Mouse (Mus musculus) macrophage (primary cell): ENCODE measurements around the gene Thsd7b. TPM values are rescaled to one million over a fixed set of nuclear protein-coding genes. Genes with fewer than 3 reads are reported as not detected.

ENCODE experiments used
- H3K27ac ChIP-seq: fragments of 350-480 bp; formaldehyde crosslinking; 2 replicates; pipeline ENCODE4 v1.9.0; 2021
- H3K36me3 ChIP-seq: fragments of 350-480 bp; formaldehyde crosslinking; 2 replicates; pipeline ENCODE4 v1.9.0; 2021; ENCODE audit errors: inconsistent target
- H3K4me3 ChIP-seq: fragments of 350-480 bp; formaldehyde crosslinking; 2 replicates; pipeline ENCODE4 v1.9.0; 2021; ENCODE audit errors: inconsistent target
- H3K79me2 ChIP-seq: fragments of 350-480 bp; formaldehyde crosslinking; 2 replicates; pipeline ENCODE4 v1.9.0; 2021; ENCODE audit errors: inconsistent target
- WGBS: methylation state at CpG from one replicate; pipeline ENCODE4 v1.1.7; 2026; ENCODE audit warnings: inconsistent platforms; ENCODE audit not compliant: missing documents; 5-methylcytosine and 5-hydroxymethylcytosine counted together
- polyA plus RNA-seq: library from polyadenylated mRNA; stranded (reverse); fragments of 250-400 nt; gene quantifications from 3 replicates; pipeline ENCODE4 v1.2.4, GENCODE M21; 2018; ENCODE audit warnings: inconsistent platforms
- total RNA-seq, 78 experiments: library from RNA; depleted of rRNA; stranded (reverse); fragments of 250-400 nt; gene quantifications; 1 replicate in 9 of 78; 2 replicates in 24 of 78; 3 replicates in 43 of 78; 4 replicates in 2 of 78; pipeline ENCODE4 v1.2.4; 2018; ENCODE audit warnings: inconsistent platforms in 56 of 78

Gene Thsd7b
- not detected for total RNA-seq (2018; cell fraction: chromatin; rRNA removed)
- not detected for total RNA-seq (2018; cell fraction: cytosol; rRNA removed)
- not detected for total RNA-seq (2018; cell fraction: nucleus; rRNA removed)
- not detected in 3 replicates for polyA plus RNA-seq

DNA sequence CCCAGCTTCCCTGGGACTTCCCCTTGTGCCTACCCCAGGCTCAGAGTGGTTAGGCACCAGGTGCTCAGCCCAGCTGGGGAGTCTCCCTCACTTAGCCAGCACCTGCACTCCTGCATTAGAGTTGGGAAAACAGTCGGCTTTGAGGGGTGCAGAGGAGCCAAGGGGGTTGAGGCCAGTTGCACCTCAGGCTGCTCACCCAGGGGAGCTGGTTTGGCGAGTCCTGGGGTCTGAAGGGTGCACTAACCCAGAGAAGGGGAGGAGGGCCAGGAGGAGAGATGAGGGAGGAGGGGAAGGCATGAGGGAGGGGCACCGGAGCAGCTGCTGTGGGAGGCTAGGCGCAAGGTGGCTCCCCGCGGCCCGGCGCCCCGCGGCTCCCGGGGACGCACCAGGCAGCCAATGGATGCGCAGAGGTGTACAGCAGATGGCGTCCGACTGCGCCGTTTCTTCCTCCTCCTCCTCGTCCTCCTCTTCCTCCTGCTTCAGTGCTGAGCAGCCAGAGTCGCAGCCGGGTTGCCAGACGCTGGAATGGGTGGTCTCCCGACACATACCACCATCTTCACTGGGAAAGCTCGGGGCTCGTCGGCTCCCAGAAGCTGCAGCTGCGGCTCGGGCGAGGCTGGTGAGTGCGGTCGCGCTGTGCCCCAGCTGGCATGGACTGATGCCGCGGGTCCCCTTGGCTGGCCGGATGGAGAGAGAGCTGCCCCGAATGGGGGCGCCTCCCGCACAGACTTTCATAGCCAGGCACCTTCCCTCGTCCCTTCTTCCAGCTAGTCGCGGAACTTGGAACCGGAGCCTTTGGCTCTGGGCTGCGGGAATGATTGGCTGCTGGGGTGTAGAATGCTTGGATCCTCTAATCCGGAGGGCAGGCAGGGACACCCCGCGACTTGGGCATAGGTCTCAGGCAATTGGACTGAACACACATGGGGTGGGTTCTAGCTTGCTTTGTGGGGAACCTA, at the start of gene Thsd7b:
Gene Thsd7b, plus strand, starts transcription at position 321 of the 956 bp plus-strand sequence.
- H3K36me3 ChIP-seq = no peaks in the 10 kb centered on the region
- no peaks in the 10 kb centered on the region for H3K79me2 ChIP-seq
- no peak within 1 kb of the TSS for H3K27ac ChIP-seq
- 4% methylated on average over 44 of the region's 45 CpGs for whole genome bisulfite sequencing
- no peak within 1 kb of the TSS for H3K4me3 ChIP-seq

DNA sequence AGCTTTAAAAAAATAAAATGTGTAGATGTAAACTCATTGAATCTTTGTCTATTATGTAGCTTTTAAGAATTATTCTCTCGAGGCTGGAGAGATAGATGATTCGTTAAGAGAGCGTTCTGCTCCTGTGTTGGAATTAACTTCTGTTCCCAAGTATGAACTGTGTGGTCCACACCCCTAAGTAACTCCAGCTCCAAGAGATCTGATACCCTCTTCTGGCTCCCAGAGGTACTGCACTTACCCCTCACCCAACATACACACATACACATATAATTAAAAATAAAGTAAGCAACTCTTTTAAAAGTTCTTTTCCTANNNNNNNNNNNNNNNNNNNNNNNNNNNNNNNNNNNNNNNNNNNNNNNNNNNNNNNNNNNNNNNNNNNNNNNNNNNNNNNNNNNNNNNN, 28.8 kb upstream of the Thsd7b start:
- no peak overlapping the region for H3K4me3 ChIP-seq
- H3K36me3 ChIP-seq = no peaks in the 10 kb centered on the region
- no peaks in the 10 kb centered on the region for H3K79me2 ChIP-seq
- 77% methylated on average over 3 of the region's 3 CpGs for WGBS
- no peak overlapping the region for H3K27ac ChIP-seq

DNA sequence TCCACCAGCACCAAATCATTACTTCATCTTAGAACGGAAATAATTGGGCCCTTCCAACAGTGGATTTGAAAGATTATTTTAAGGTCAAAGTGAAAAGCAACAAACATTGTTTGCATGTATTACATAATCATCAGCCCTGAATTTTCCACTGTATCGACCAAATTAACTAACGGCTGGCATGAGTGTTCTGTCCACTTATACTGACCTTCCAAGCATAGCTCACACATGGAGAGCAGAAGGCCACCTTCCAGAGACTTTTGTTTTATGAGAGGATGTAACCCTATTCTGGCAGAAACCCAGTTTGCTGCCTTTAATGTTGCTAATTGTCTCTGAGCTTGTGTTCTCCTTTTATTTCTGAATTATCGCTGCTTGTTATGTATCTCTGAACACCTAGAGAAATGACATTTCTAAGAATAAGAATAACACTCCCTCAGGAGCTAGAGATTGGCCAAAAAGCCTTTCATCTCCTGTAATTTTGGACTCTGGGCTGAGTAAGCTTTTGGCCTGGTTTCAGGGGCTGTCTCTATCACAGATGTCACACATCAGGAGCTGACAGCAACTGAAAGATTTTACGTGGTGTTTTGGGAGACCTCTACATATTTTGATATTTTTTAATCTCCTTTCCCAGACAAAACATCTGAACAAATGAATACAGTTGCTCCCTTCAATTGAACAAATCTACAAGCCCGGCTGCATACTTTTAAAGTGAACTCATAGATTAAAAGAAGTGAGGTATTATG, 22.2 kb upstream of the Thsd7b start:
- Histone ChIP-seq H3K36me3 (no peaks in the 10 kb centered on the region), H3K4me3 (no peak overlapping the region), H3K27ac (no peak overlapping the region), H3K79me2 (no peaks in the 10 kb centered on the region)
- 91% methylated on average over 6 of the region's 6 CpGs for WGBS

DNA sequence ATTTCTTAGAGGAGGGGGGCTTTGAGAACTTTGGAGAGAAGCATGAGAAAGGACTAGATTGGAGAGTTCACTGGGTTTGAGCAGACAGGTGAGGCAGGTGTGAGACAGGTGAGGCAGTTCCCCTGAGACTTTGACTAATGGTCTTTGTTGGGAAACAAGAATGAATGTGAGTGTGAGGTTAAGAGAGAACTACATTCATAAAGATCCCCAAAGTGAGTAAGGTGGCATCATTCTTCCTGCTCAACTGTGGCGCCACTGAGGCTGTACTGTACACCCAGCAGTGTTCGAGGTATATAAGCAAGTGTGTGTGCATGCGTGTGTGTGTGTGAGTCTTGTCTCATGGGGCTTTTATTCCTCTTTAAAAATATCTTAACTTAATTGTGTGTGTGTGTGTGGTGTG, 6.4 kb upstream of the Thsd7b start:
- WGBS = 85% methylated on average over 3 of the region's 3 CpGs
- no peaks in the 10 kb centered on the region for H3K36me3 ChIP-seq

GRCm38 (mm10) chr1:129304173-129304572, 31.1 kb downstream of the Thsd7b start:
- Histone ChIP-seq H3K27ac (no peak overlapping the region), H3K4me3 (no peak overlapping the region), H3K36me3 (no peaks in the 10 kb centered on the region), H3K79me2 (no peaks in the 10 kb centered on the region)
- 100% methylated on average over 1 of the region's 1 CpGs for WGBS

More for the DNA sequence above, 6.4 kb upstream of the Thsd7b start:
- Histone ChIP-seq H3K79me2 (no peaks in the 10 kb centered on the region), H3K4me3 (no peak overlapping the region), H3K27ac (no peak overlapping the region)

GRCm38 (mm10) chr1:129324388-129324787, 51.3 kb downstream of the Thsd7b start:
- Histone ChIP-seq H3K4me3 (no peak overlapping the region), H3K79me2 (no peaks in the 10 kb centered on the region), H3K36me3 (no peaks in the 10 kb centered on the region), H3K27ac (no peak overlapping the region)
- 66% methylated on average over 6 of the region's 6 CpGs for WGBS

DNA sequence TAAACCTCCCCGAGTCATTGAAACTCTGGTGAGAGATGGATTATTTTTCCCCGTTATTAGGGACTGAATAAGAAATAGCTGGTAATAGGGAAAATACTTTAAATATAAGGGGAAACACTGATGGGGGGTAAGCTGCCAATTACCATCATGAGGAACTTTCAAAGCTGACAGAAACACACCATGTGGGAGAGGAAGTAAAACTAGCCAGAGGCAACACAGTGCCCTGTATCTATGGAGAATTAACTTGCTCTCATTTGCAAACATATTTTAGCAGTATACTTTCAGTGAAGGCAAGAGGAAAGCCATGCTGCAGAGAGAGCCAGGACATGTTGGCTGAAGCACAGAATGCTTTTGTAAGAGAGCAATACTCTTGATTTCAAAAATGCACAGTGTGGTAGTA, 51.7 kb downstream of the Thsd7b start:
- 79% methylated on average over 2 of the region's 2 CpGs for WGBS
- H3K4me3 ChIP-seq = no peak overlapping the region
- no peaks in the 10 kb centered on the region for H3K79me2 ChIP-seq
- H3K36me3 ChIP-seq = no peaks in the 10 kb centered on the region
- H3K27ac ChIP-seq = no peak overlapping the region

DNA sequence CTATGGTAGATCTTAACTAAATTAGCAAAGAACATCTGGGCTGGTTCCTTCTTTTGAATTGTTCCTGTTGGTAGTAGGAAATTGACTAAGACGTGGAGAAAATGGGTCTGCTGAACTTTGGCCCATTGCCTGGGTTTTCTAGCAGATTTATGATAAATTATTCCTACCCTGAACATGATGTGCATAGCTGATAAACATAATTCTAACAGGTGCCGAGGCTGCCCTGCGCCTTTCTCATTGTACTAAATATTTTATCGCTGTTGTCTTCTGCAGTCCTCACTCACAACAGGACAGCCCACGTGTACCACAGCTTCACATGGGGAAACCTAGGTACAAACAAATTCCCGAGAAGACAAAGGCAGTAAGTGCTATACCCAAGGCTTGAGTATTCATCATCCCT, 83.5 kb downstream of the Thsd7b start:
- WGBS = 22% methylated on average over 6 of the region's 6 CpGs
- H3K27ac ChIP-seq = no peak overlapping the region
- no peak overlapping the region for H3K4me3 ChIP-seq
- no peaks in the 10 kb centered on the region for H3K36me3 ChIP-seq
- no peaks in the 10 kb centered on the region for H3K79me2 ChIP-seq

- no peaks in the 10 kb centered on the region for H3K36me3 ChIP-seq
- H3K79me2 ChIP-seq = no peaks in the 10 kb centered on the region
- no peak overlapping the region for H3K4me3 ChIP-seq
- 87% methylated on average over 2 of the region's 2 CpGs for WGBS
- no peak overlapping the region for H3K27ac ChIP-seq
Observed at GRCm38 (mm10) chr1:129357378-129357777, 84.3 kb downstream of the Thsd7b start.

GRCm38 (mm10) chr1:129363368-129363767, 90.3 kb downstream of the Thsd7b start:
- H3K4me3 ChIP-seq = no peak overlapping the region
- no peak overlapping the region for H3K27ac ChIP-seq
- no peaks in the 10 kb centered on the region for H3K36me3 ChIP-seq
- WGBS = 90% methylated on average over 4 of the region's 4 CpGs
- no peaks in the 10 kb centered on the region for H3K79me2 ChIP-seq

GRCm38 (mm10) chr1:129364828-129365227, 91.7 kb downstream of the Thsd7b start:
- no peak overlapping the region for H3K27ac ChIP-seq
- H3K79me2 ChIP-seq = no peaks in the 10 kb centered on the region
- H3K36me3 ChIP-seq = no peaks in the 10 kb centered on the region
- H3K4me3 ChIP-seq = no peak overlapping the region

DNA sequence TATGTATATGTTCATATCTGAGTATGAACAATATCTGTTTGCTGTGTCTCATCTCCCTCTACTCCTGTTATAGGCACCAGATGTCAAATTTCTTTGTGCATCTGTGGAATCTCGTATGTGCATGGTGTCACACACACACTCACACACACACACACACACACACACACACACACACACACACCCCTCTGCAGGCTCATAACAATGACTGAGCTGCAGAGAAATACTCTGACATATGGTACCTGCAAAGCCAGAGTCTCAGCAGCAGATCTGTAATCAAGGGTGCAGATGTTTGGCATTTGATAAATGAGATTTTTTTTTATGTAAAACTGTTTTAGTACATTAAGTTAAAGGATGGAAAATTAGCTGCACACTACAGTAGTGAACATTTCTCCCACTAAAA, 92.5 kb downstream of the Thsd7b start:
- WGBS = no CpG with 5 or more reads among the region's 1 CpGs
- no peak overlapping the region for H3K4me3 ChIP-seq
- no peaks in the 10 kb centered on the region for H3K36me3 ChIP-seq
- no peak overlapping the region for H3K27ac ChIP-seq
- no peaks in the 10 kb centered on the region for H3K79me2 ChIP-seq

- H3K4me3 ChIP-seq = no peak overlapping the region
- no peaks in the 10 kb centered on the region for H3K36me3 ChIP-seq
- no peaks in the 10 kb centered on the region for H3K79me2 ChIP-seq
- no peak overlapping the region for H3K27ac ChIP-seq
Observed at GRCm38 (mm10) chr1:129386479-129386878, 113.4 kb downstream of the Thsd7b start.

- no peak overlapping the region for H3K4me3 ChIP-seq
- no peak overlapping the region for H3K27ac ChIP-seq
- 67% methylated on average over 1 of the region's 1 CpGs for WGBS
- no peaks in the 10 kb centered on the region for H3K36me3 ChIP-seq
- no peaks in the 10 kb centered on the region for H3K79me2 ChIP-seq
Observed at GRCm38 (mm10) chr1:129411584-129411983, 138.5 kb downstream of the Thsd7b start.

DNA sequence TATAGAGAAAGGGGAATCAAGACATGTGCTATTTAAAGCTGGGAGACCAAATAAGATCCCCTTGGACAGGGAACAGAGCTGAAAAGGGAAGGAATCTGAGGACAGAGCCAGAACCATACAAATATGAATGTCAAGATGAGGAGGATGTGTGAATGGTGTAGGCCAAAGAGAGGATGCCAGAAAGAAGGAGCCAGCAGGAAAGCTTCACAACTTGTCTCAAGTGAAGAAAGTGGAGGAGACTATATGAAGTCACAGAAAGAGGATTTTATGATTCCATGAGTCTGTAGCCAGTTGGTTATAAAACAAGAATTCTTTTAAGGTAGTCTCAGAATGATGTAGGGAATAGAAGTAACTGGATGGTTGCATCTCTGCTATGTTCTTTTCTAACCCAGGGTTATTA, 148.5 kb downstream of the Thsd7b start:
- Histone ChIP-seq H3K4me3 (no peak overlapping the region), H3K27ac (no peak overlapping the region), H3K36me3 (no peaks in the 10 kb centered on the region), H3K79me2 (no peaks in the 10 kb centered on the region)
